Mouse (Mus musculus) olfactory bulb, adult 2 months (tissue): ENCODE data around the gene Ptprt.

Experiments
- CTCF ChIP-seq: fragments of 200-500 bp; IDR thresholded peaks from 2 replicates; pipeline ENCODE4 v1.5.1; 2012; ENCODE audit warnings: low read depth, mild to moderate bottlenecking, low read length, moderate library complexity; ENCODE audit not compliant: insufficient read depth
- POLR2A ChIP-seq: fragments of 200-500 bp; IDR thresholded peaks from 2 replicates; pipeline ENCODE4 v1.6.1; 2012; ENCODE audit warnings: mild to moderate bottlenecking, low read depth, low read length, moderate library complexity; ENCODE audit not compliant: insufficient read depth

- TF ChIP-seq POLR2A (no peak), CTCF (no peak)
Observed at GRCm38 (mm10) chr2:162282121-162282520, 378.8 kb downstream of the Ptprt start.
